Mouse (Mus musculus) embryonic facial prominence, embryonic 15.5 days (tissue): ENCODE measurements around the gene Ripk3. TPM values are rescaled to one million over a fixed set of nuclear protein-coding genes. Genes with fewer than 3 reads are reported as not detected.
"Not testable (repeated sequence)": the region's sequence is repeated elsewhere in the genome, so short reads cannot be mapped to it uniquely, and the experiment has no call there.

ENCODE experiments used
- ATAC-seq: fragments of 200-750 bp; cut with Nextera tagmentation; 2 replicates; pipeline ENCODE4 v1.8.0; 2017; ENCODE audit warnings: low read depth, moderate TSS enrichment; ENCODE audit not compliant: insufficient number of reproducible peaks, low FRiP score, low TSS enrichment
- H3K27ac ChIP-seq: fragments of 300-500 bp; sonication (generic); replicated peaks from 2 replicates; pipeline ENCODE4 v1.5.1; 2015; ENCODE audit warnings: mild to moderate bottlenecking, inconsistent platforms
- H3K27me3 ChIP-seq: fragments of 300-500 bp; sonication (generic); 2 replicates; pipeline ENCODE4 v1.6.1; 2015; ENCODE audit warnings: inconsistent platforms
- H3K36me3 ChIP-seq: fragments of 300-500 bp; sonication (generic); 2 replicates; pipeline ENCODE4 v1.6.1; 2015; ENCODE audit warnings: mild to moderate bottlenecking, inconsistent platforms
- H3K4me1 ChIP-seq: fragments of 300-500 bp; sonication (generic); 2 replicates; pipeline ENCODE4 v1.6.1; 2015; ENCODE audit warnings: inconsistent platforms
- H3K4me2 ChIP-seq: fragments of 300-500 bp; sonication (generic); replicated peaks from 2 replicates; pipeline ENCODE4 v1.6.1; 2015; ENCODE audit warnings: mild to moderate bottlenecking, inconsistent platforms
- H3K4me3 ChIP-seq: fragments of 300-500 bp; sonication (generic); replicated peaks from 2 replicates; pipeline ENCODE4 v1.5.1; 2015; ENCODE audit warnings: mild to moderate bottlenecking, inconsistent platforms
- H3K9ac ChIP-seq: fragments of 300-500 bp; sonication (generic); 2 replicates; pipeline ENCODE4 v1.6.1; 2015; ENCODE audit warnings: inconsistent platforms
- H3K9me3 ChIP-seq: fragments of 300-500 bp; sonication (generic); replicated peaks from 2 replicates; pipeline ENCODE4 v1.6.1; 2016; ENCODE audit warnings: inconsistent platforms
- WGBS: fragments of 180-500 bp; shearing (Covaris S2); methylation state at CpG from one replicate; pipeline ENCODE4 v1.1.7; 2015; 5-methylcytosine and 5-hydroxymethylcytosine counted together
- polyA plus RNA-seq: library from polyadenylated mRNA; unstranded; fragments of >200 nt; fragmentation: Nextera tagmentation; extraction: Ambion mirVana; gene quantifications from 2 replicates; pipeline ENCODE4 v1.2.1, GENCODE M21; 2015

The Ripk3 gene
- polyA plus RNA-seq, 1 experiment from 2014 or later = 34.5 TPM

DNA sequence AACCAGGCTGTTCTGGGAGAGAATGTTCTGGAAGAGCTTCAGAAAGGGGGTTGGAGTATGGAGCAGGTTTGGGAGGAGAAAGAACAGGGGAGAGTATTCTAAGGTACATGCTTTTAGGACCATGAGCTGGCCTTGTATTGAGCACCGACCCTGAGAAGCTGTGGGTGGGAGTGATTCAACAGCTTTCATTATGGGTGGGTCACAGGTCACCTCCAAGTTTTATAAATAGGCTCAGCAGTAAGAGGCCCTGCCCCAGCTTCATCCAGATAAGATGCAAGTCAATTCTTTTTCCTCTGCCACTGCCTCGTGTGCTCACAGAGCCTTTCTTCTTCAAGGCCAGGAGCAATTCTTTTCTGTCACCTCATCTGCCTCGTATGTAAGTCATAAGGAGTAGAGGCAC is 11.5 kb downstream of the Ripk3 start:
- Histone ChIP-seq H3K9ac (no peak overlapping the region), H3K27me3 (0 out of 2 replicates have a peak, but pooled peaks cover 5% of the 10 kb centered on the region), H3K27ac (no peak overlapping the region), H3K4me2 (no peak overlapping the region), H3K4me1 (peaks cover 16% of the 10 kb centered on the region), H3K4me3 (no peak overlapping the region), H3K36me3 (peaks cover 19% of the 10 kb centered on the region), H3K9me3 (no peaks in the 10 kb centered on the region)
- WGBS = 37% methylated on average over 3 of the region's 3 CpGs
- no peak for ATAC-seq

DNA sequence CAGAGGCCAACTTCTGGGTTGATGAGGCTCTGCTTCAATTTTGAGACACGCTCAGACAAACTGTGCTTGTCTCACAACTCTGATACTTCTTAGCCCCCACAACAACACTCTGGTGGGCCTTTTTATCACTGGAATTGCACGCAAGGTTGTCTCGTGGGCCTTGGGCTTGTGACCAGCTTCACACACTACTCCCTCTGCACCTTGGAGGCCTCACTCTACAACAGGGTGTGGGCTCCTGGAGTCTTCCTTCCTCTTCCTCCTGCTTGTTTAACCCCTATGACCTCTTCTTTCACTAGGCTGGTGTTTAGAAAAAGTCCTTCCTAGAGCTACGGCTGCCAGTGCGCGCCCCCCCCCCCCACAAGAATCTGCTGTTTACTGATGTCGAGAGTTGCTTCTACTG is 12.0 kb downstream of the Ripk3 start:
- H3K27ac ChIP-seq = no peak overlapping the region
- peaks cover 11% of the 10 kb centered on the region for H3K4me1 ChIP-seq
- no peaks in the 10 kb centered on the region for H3K9me3 ChIP-seq
- peaks cover 6% of the 10 kb centered on the region; the same call in 1 of the 2 replicates for H3K27me3 ChIP-seq
- H3K4me2 ChIP-seq = no peak overlapping the region
- no peak for ATAC-seq
- peaks cover 19% of the 10 kb centered on the region for H3K36me3 ChIP-seq
- no peak overlapping the region for H3K4me3 ChIP-seq
- no peak overlapping the region for H3K9ac ChIP-seq
- WGBS = 61% methylated on average over 7 of the region's 7 CpGs

DNA sequence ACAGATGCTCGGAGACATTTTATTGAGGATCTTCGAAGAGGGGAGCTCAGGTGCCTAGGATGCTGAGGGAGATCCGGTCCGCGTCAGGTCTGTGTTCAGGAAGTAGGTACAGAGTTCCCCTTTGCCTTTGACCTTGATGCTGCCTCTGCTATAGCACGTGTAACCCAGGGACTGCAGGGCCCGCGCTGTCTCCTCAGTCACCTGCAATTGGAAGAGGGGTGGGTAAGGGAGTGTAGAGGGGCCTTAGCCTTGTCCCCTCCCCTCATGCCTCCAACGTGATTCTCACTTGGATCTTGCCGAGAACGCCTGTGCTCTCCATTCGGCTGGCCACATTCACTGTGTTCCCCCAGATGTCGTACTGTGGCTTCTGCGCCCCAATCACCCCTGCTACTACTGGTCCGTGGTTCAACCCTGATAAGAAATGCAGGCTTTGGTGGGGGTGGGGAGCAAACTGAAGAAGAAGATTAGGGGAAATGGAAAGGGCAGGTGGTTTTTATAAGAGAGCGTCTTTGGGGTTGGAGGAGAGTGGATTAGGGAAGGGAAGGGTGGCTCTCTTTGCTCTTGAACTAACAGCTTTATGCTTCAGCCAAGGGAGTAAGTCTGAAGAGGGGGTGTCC is 19.5 kb downstream of the Ripk3 start:
- 74% methylated on average over 16 of the region's 16 CpGs for WGBS
- no peak for ATAC-seq
- peaks cover 40% of the 10 kb centered on the region for H3K27me3 ChIP-seq

DNA sequence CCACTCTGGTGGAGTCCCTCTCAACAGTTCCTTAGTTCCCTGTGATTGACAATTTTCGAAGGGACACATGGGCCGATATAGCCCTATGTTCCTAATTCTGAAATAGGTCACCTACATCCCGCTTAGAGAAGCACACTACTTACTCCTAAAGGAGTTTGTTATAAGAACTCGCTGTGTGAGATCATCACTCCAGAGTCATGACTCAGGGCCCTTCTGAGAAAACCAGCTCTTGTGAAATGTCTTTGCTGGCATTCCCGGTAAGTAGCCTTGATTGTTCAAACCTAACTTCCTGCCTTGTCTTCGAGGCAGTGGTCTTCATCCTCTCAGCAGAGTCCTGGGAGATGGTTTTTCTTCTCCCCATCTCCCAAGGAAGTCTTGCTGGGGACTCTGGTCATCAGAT is 20.1 kb downstream of the Ripk3 start:
- no peaks in the 10 kb centered on the region for H3K9me3 ChIP-seq
- WGBS = 83% methylated on average over 6 of the region's 6 CpGs
- no peak overlapping the region for H3K4me2 ChIP-seq
- peaks cover 41% of the 10 kb centered on the region for H3K27me3 ChIP-seq
- H3K9ac ChIP-seq = no peak overlapping the region; the same call in 1 of the 2 replicates
- H3K27ac ChIP-seq = no peak overlapping the region
- no peak for ATAC-seq
- H3K36me3 ChIP-seq = 0 out of 2 replicates have a peak, but pooled peaks cover 2% of the 10 kb centered on the region
- peaks cover 10% of the 10 kb centered on the region for H3K4me1 ChIP-seq
- H3K4me3 ChIP-seq = no peak overlapping the region

More for the DNA sequence above, 19.5 kb downstream of the Ripk3 start:
- Histone ChIP-seq H3K27ac (no peak overlapping the region), H3K36me3 (0 out of 2 replicates have a peak, but pooled peaks cover 2% of the 10 kb centered on the region), H3K4me1 (peaks cover 10% of the 10 kb centered on the region), H3K4me2 (no peak overlapping the region), H3K4me3 (no peak overlapping the region), H3K9me3 (no peaks in the 10 kb centered on the region), H3K9ac (no peak overlapping the region)

DNA sequence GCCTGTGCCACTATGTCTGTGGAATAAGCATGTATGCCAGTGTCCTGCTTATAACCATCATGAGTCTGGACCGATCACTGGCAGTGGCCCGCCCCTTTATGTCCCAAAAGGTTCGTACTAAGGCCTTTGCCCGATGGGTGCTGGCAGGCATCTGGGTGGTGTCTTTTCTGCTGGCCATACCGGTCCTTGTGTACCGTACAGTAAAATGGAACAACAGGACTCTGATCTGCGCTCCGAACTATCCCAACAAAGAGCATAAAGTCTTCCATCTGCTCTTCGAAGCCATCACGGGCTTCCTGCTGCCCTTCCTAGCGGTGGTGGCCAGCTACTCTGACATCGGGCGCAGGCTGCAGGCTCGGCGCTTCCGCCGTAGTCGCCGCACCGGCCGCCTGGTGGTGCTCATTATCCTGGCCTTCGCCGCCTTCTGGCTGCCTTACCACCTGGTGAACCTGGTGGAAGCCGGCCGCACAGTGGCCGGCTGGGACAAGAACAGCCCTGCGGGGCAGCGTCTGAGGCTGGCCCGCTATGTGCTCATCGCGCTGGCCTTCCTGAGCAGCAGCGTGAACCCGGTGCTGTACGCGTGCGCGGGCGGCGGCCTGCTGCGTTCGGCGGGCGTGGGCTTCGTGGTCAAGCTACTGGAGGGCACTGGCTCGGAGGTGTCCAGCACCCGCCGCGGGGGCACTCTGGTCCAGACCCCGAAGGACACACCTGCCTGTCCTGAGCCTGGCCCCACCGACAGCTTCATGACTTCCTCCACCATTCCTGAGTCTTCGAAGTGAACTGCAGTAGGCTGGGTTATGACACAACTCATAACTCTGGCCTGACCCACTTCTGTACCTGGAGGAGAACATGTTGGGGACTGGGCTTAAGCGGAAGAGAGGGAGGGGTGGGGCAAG is 20.9 kb downstream of the Ripk3 start:
- no peaks in the 10 kb centered on the region for H3K9me3 ChIP-seq
- peak overlapping the region; percentile 76 for H3K4me2 ChIP-seq
- 11% methylated on average over 52 of the region's 52 CpGs for WGBS
- 0 out of 2 replicates have a peak, but pooled peaks cover 2% of the 10 kb centered on the region for H3K36me3 ChIP-seq
- H3K4me1 ChIP-seq = peaks cover 15% of the 10 kb centered on the region
- H3K4me3 ChIP-seq = peak overlapping the region; percentile 46
- peaks cover 41% of the 10 kb centered on the region for H3K27me3 ChIP-seq
- peak overlapping the region; percentile 51 for H3K9ac ChIP-seq
- no peak overlapping the region for H3K27ac ChIP-seq
- ATAC-seq = peak; percentile 57

DNA sequence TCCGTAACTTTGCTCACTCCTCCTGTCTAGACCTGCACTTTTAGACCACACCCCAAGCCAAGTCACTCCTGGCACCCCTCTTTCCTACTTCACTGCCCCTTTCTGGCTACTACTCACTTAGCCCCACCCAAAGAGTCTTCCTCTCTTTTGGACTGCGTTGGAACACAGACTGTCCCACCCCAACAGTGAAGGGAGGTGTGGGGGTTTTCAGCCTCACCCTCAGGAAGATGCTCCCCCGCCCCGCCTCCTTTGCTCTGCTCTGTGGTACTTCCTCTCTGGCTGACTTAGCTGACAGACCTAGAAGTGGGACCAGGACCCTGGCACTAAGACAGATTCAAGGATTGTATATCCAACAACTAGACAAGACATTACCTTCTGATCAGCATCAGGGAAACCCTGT is 23.0 kb downstream of the Ripk3 start, which contains the start of gene Ltb4r1:
Gene Ltb4r1 (plus strand): TSS at position 267 of the 400 bp plus-strand sequence.
- H3K4me1 ChIP-seq = peaks cover 32% of the 10 kb centered on the region
- 0 out of 2 replicates have a peak, but pooled peaks cover 2% of the 10 kb centered on the region for H3K36me3 ChIP-seq
- H3K9me3 ChIP-seq = no peaks in the 10 kb centered on the region
- H3K4me3 ChIP-seq = no peak within 1 kb of the TSS
- 58% methylated on average over 4 of the region's 4 CpGs for WGBS
- no peak for ATAC-seq
- H3K9ac ChIP-seq = no peak within 1 kb of the TSS
- H3K4me2 ChIP-seq = no peak within 1 kb of the TSS
- peaks cover 49% of the 10 kb centered on the region for H3K27me3 ChIP-seq
- no peak within 1 kb of the TSS for H3K27ac ChIP-seq

DNA sequence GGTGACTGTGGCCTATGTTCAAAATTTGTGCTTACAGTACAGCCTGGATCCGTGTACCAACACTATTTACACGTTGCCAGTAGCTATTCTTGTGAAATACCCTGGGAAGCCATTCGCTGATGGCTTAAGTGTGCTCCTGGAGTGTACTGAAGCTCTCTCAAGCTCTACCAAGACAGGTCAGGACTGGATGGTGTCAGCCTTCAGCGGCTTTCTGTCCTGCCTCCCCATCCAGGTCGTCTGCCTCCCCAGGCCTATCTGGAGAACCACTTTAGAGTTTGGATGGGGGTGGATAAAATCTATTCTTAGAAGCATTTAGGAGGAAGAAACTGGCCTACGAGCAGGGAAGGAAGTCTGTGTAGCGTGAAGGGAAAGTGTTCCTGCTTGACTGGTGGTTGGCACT is 25.5 kb downstream of the Ripk3 start:
- no peak for ATAC-seq
- Histone ChIP-seq H3K9ac (no peak overlapping the region), H3K4me2 (peak overlapping the region; percentile 97), H3K9me3 (no peaks in the 10 kb centered on the region), H3K4me3 (no peak overlapping the region), H3K36me3 (no peaks in the 10 kb centered on the region), H3K4me1 (peaks cover 31% of the 10 kb centered on the region), H3K27ac (peak overlapping the region; percentile 58; the same call in 1 of the 2 replicates), H3K27me3 (peaks cover 37% of the 10 kb centered on the region)
- 51% methylated on average over 7 of the region's 7 CpGs for WGBS

DNA sequence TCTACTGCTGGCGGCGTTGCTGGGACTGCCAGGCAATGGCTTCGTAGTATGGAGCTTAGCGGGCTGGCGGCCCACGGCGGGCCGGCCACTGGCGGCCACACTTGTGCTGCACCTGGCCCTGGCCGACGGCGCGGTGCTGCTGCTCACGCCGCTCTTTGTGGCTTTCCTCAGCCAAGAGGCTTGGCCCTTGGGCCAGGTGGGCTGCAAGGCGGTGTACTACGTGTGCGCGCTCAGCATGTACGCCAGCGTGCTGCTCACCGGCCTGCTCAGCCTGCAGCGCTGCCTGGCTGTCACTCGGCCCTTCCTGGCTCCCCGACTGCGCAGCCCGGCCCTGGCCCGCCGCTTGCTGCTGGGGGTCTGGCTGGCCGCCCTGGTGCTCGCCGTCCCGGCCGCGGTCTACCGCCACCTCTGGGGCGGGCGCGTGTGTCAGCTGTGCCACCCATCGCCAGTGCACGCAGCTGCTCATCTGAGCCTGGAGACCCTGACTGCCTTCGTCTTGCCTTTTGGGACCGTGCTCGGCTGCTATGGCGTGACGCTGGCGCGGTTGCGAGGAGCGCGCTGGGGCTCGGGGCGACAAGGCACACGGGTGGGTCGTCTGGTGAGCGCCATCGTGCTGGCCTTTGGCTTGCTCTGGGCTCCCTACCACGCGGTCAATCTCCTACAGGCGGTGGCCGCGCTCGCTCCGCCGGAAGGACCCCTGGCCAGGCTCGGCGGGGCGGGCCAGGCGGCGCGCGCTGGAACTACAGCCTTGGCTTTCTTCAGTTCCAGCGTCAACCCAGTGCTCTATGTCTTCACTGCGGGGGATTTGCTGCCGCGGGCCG is 26.5 kb downstream of the Ripk3 start:
- H3K27me3 ChIP-seq = peaks cover 30% of the 10 kb centered on the region

DNA sequence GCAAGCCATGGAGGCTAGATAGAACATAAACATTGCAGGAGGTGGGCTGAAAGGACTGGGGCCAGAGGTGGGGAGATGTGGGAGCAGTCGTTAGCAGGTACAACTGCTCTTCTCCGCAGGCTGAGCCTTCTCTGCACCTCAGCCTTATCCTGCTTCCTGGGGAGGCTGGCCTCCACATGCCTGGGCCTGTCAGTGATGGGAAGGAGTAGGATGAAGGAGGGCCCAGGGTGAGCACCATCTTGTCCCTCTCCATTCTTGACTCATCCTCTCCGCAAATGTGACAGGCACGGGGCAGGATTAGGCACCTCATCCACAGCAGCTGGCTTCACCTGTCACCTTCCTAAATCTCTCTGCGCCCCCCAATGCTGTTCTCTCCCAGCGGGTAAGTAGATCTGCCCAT is 27.5 kb downstream of the Ripk3 start, which contains the start of gene Ltb4r2:
Gene Ltb4r2 (plus strand): TSS at position 266 of the 400 bp plus-strand sequence.
- Histone ChIP-seq H3K9ac (peak within 1 kb of the TSS; percentile 69), H3K27me3 (peaks cover 24% of the 10 kb centered on the region), H3K4me2 (peak within 1 kb of the TSS; percentile 97), H3K4me1 (peaks cover 22% of the 10 kb centered on the region), H3K27ac (peak within 1 kb of the TSS; percentile 58; the same call in 1 of the 2 replicates), H3K4me3 (peak within 1 kb of the TSS; percentile 60), H3K9me3 (no peaks in the 10 kb centered on the region), H3K36me3 (peaks cover 8% of the 10 kb centered on the region; the same call in 1 of the 2 replicates)
- no peak for ATAC-seq
- 64% methylated on average over 6 of the region's 6 CpGs for WGBS

More for the DNA sequence above, 26.5 kb downstream of the Ripk3 start:
- WGBS = under 1% methylated on average over 77 of the region's 77 CpGs
- Histone ChIP-seq H3K4me2 (peak overlapping the region; percentile 97), H3K36me3 (no peaks in the 10 kb centered on the region), H3K27ac (peak overlapping the region; percentile 58), H3K9me3 (no peaks in the 10 kb centered on the region), H3K4me1 (peaks cover 22% of the 10 kb centered on the region), H3K9ac (peak overlapping the region; percentile 69), H3K4me3 (peak overlapping the region; percentile 60)
- peak; percentile 73 for ATAC-seq

DNA sequence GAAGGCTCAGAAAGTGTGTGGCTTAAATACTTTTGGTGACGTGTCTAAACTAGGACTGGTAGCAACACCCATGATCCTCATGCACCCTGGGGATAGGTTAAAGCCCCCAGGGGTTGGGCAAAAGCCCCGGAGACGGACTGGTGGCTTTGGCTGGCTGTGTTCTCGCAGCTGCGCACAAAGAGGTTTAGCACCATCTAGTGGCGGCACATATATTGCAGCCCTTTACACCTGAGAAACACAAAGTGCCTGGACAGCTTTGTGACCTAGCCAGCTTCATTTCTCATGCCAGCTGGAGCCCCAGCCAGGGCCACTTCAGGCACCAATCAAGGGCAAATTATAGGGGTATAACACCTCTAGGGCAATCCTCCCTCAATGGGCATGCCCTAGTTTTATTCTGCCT is 28.5 kb downstream of the Ripk3 start:
- peak overlapping the region; percentile 12 for H3K4me3 ChIP-seq
- peak overlapping the region; percentile 41 for H3K4me2 ChIP-seq
- 0% methylated on average over 6 of the region's 6 CpGs for WGBS
- not testable (repeated sequence) for H3K9me3 ChIP-seq, ATAC-seq, H3K9ac ChIP-seq, H3K27ac ChIP-seq
- H3K27me3 ChIP-seq = peaks cover 18% of the 10 kb centered on the region
- H3K36me3 ChIP-seq = peaks cover 18% of the 10 kb centered on the region
- peaks cover 22% of the 10 kb centered on the region for H3K4me1 ChIP-seq
